Mouse (Mus musculus): Measurements from ENCODE around the gene Synj2bp. TPM values are rescaled to one million over a fixed set of nuclear protein-coding genes. Genes with fewer than 3 reads are reported as not detected.
"Not testable (repeated sequence)": the region's sequence is repeated elsewhere in the genome, so short reads cannot be mapped to it uniquely, and the experiment has no call there.

The Synj2bp gene
- 40.0 and 44.4 TPM in 2 replicates for polyA plus RNA-seq (2015; fragmentation: Nextera tagmentation; extraction: Ambion mirVana)

- peak; percentile 97 for ATAC-seq (replicated peaks)
- H3K4me2 ChIP-seq, result peak within 1 kb of the TSS; percentile 66
- H3K27me3 ChIP-seq (replicated peaks), result no peaks in the 10 kb centered on the region
- peak within 1 kb of the TSS; percentile 93 for H3K4me3 ChIP-seq
- WGBS, result under 1% methylated on average over 46 of the region's 46 CpGs
- peak within 1 kb of the TSS; percentile 91 for H3K9ac ChIP-seq
- peak within 1 kb of the TSS; percentile 87 for H3K27ac ChIP-seq
- H3K9me3 ChIP-seq, result no peaks in the 10 kb centered on the region
- peaks cover 23% of the 10 kb centered on the region for H3K4me1 ChIP-seq
- no peaks in the 10 kb centered on the region for H3K36me3 ChIP-seq (replicated peaks)
These were observed at the start of gene Synj2bp, which contains the start of gene Gm20498 for GRCm38 (mm10) chr12:81532316-81533028. TSS of gene Synj2bp (minus strand) at chr12:81532911. TSS of gene Gm20498 (minus strand) at chr12:81532905.

GRCm38 (mm10) chr12:81568374-81568773 lies 35.7 kb upstream of the Synj2bp start, which contains the start of gene Adam21:
TSS of gene Adam21 (minus strand) at chr12:81568474.
- no peak within 1 kb of the TSS for H3K4me3 ChIP-seq
- H3K4me1 ChIP-seq, result no peaks in the 10 kb centered on the region
- H3K27ac ChIP-seq, result no peak within 1 kb of the TSS
- no peaks in the 10 kb centered on the region for H3K9me3 ChIP-seq
- H3K4me2 ChIP-seq, result no peak within 1 kb of the TSS
- 98% methylated on average over 1 of the region's 1 CpGs for WGBS
- no peak within 1 kb of the TSS for H3K9ac ChIP-seq
- peaks cover 5% of the 10 kb centered on the region; the same call in 1 of the 2 replicates for H3K36me3 ChIP-seq (replicated peaks)
- H3K27me3 ChIP-seq (replicated peaks), result no peaks in the 10 kb centered on the region
- no peak for ATAC-seq (replicated peaks)

GRCm38 (mm10) chr12:81567931-81568330 lies 35.2 kb upstream of the Synj2bp start:
- Histone ChIP-seq H3K36me3 (replicated peaks) (peaks cover 2% of the 10 kb centered on the region; the same call in 1 of the 2 replicates), H3K9me3 (no peaks in the 10 kb centered on the region), H3K27ac (no peak overlapping the region), H3K4me3 (no peak overlapping the region), H3K27me3 (replicated peaks) (no peaks in the 10 kb centered on the region), H3K9ac (no peak overlapping the region), H3K4me2 (no peak overlapping the region), H3K4me1 (no peaks in the 10 kb centered on the region)
- WGBS, result 82% methylated on average over 5 of the region's 5 CpGs
- no peak for ATAC-seq (replicated peaks)

- ATAC-seq (replicated peaks), result no peak
- Histone ChIP-seq H3K27me3 (replicated peaks) (no peaks in the 10 kb centered on the region), H3K4me3 (no peak overlapping the region), H3K9me3 (no peaks in the 10 kb centered on the region), H3K4me1 (no peaks in the 10 kb centered on the region), H3K9ac (no peak overlapping the region), H3K27ac (no peak overlapping the region), H3K4me2 (no peak overlapping the region), H3K36me3 (replicated peaks) (no peaks in the 10 kb centered on the region)
- 97% methylated on average over 3 of the region's 3 CpGs for WGBS
These were observed 31.5 kb upstream of the Synj2bp start for GRCm38 (mm10) chr12:81564173-81564572.

- Histone ChIP-seq H3K4me1 (no peaks in the 10 kb centered on the region), H3K27me3 (replicated peaks) (no peaks in the 10 kb centered on the region), H3K36me3 (replicated peaks) (no peaks in the 10 kb centered on the region), H3K4me3 (no peak overlapping the region), H3K4me2 (no peak overlapping the region), H3K9ac (no peak overlapping the region), H3K9me3 (no peaks in the 10 kb centered on the region), H3K27ac (no peak overlapping the region)
- 88% methylated on average over 3 of the region's 3 CpGs for WGBS
- no peak for ATAC-seq (replicated peaks)
These were observed 16.6 kb upstream of the Synj2bp start for GRCm38 (mm10) chr12:81549286-81549685.

GRCm38 (mm10) chr12:81547163-81547562 lies 14.5 kb upstream of the Synj2bp start:
- Histone ChIP-seq H3K4me2 (no peak overlapping the region), H3K36me3 (replicated peaks) (no peaks in the 10 kb centered on the region), H3K27ac (no peak overlapping the region), H3K4me3 (no peak overlapping the region), H3K9me3 (no peaks in the 10 kb centered on the region), H3K27me3 (replicated peaks) (no peaks in the 10 kb centered on the region), H3K4me1 (no peaks in the 10 kb centered on the region), H3K9ac (no peak overlapping the region)
- 71% methylated on average over 4 of the region's 4 CpGs for WGBS
- no peak for ATAC-seq (replicated peaks)

- peaks cover 23% of the 10 kb centered on the region for H3K4me1 ChIP-seq
- WGBS, result 41% methylated on average over 4 of the region's 4 CpGs
- ATAC-seq (replicated peaks), result peak; percentile 76
- H3K9me3 ChIP-seq, result no peaks in the 10 kb centered on the region
- peak overlapping the region; percentile 93 for H3K4me3 ChIP-seq
- no peaks in the 10 kb centered on the region for H3K36me3 ChIP-seq (replicated peaks)
- peak overlapping the region; percentile 91 for H3K9ac ChIP-seq
- no peaks in the 10 kb centered on the region for H3K27me3 ChIP-seq (replicated peaks)
- peak overlapping the region; percentile 66 for H3K4me2 ChIP-seq
- peak overlapping the region; percentile 87 for H3K27ac ChIP-seq
These were observed 313 bp upstream of the Synj2bp start for GRCm38 (mm10) chr12:81533029-81533419.

GRCm38 (mm10) chr12:81530587-81530986 lies 2.1 kb downstream of the Synj2bp start:
- ATAC-seq (replicated peaks); H3K4me2 ChIP-seq; H3K4me3 ChIP-seq: not testable (repeated sequence)

GRCm38 (mm10) chr12:81496906-81497305 lies 35.8 kb downstream of the Synj2bp start:
- not testable (repeated sequence) for H3K9ac ChIP-seq

More at GRCm38 (mm10) chr12:81530587-81530986, 2.1 kb downstream of the Synj2bp start:
- not testable (repeated sequence) for H3K27me3 ChIP-seq (replicated peaks); H3K27ac ChIP-seq; H3K9ac ChIP-seq; H3K36me3 ChIP-seq (replicated peaks); H3K9me3 ChIP-seq
- H3K4me1 ChIP-seq, result peaks cover 23% of the 10 kb centered on the region
- WGBS, result 68% methylated on average over 8 of the region's 8 CpGs

GRCm38 (mm10) chr12:81490491-81490890 lies 42.2 kb downstream of the Synj2bp start:
- Histone ChIP-seq H3K9ac (no peak overlapping the region), H3K27me3 (replicated peaks) (no peaks in the 10 kb centered on the region), H3K4me2 (no peak overlapping the region), H3K9me3 (no peaks in the 10 kb centered on the region), H3K36me3 (replicated peaks) (no peaks in the 10 kb centered on the region), H3K4me1 (no peaks in the 10 kb centered on the region), H3K4me3 (no peak overlapping the region), H3K27ac (no peak overlapping the region)
- WGBS, result 97% methylated on average over 5 of the region's 5 CpGs
- ATAC-seq (replicated peaks), result no peak

More at GRCm38 (mm10) chr12:81496906-81497305, 35.8 kb downstream of the Synj2bp start:
- H3K4me2 ChIP-seq; H3K27me3 ChIP-seq (replicated peaks); H3K4me3 ChIP-seq; H3K36me3 ChIP-seq (replicated peaks); H3K4me1 ChIP-seq; H3K27ac ChIP-seq; H3K9me3 ChIP-seq; ATAC-seq (replicated peaks): not testable (repeated sequence)
- WGBS, result 94% methylated on average over 9 of the region's 9 CpGs

- ATAC-seq (replicated peaks), result peak; percentile 70
- H3K4me1 ChIP-seq, result peaks cover 10% of the 10 kb centered on the region
- H3K27ac ChIP-seq, result peak overlapping the region; percentile 88
- no peaks in the 10 kb centered on the region for H3K36me3 ChIP-seq (replicated peaks)
- H3K27me3 ChIP-seq (replicated peaks), result no peaks in the 10 kb centered on the region
- peak overlapping the region; percentile 68 for H3K4me2 ChIP-seq
- peak overlapping the region; percentile 53 for H3K4me3 ChIP-seq
- H3K9ac ChIP-seq, result peak overlapping the region; percentile 46; the same call in 1 of the 2 replicates
- WGBS, result 53% methylated on average over 6 of the region's 6 CpGs
- H3K9me3 ChIP-seq, result no peaks in the 10 kb centered on the region
These were observed 47.4 kb downstream of the Synj2bp start for GRCm38 (mm10) chr12:81485311-81485710.

- peak within 1 kb of the TSS; percentile 68 for H3K4me2 ChIP-seq
- H3K9me3 ChIP-seq, result no peaks in the 10 kb centered on the region
- peak within 1 kb of the TSS; percentile 46 for H3K9ac ChIP-seq
- no peaks in the 10 kb centered on the region for H3K27me3 ChIP-seq (replicated peaks)
- H3K36me3 ChIP-seq (replicated peaks), result no peaks in the 10 kb centered on the region
- WGBS, result 0% methylated on average over 31 of the region's 31 CpGs
- peaks cover 10% of the 10 kb centered on the region for H3K4me1 ChIP-seq
- peak within 1 kb of the TSS; percentile 53 for H3K4me3 ChIP-seq
- H3K27ac ChIP-seq, result peak within 1 kb of the TSS; percentile 88
- peak; percentile 98 for ATAC-seq (replicated peaks)
These were observed 48.0 kb downstream of the Synj2bp start, which contains the start of gene Cox16 for GRCm38 (mm10) chr12:81484727-81485191. TSS of gene Cox16 (minus strand) at chr12:81485127.

Measured in midbrain, embryonic 15.5 days (tissue).